Mouse (Mus musculus) left cerebral cortex, postnatal 10 days (tissue): ENCODE data around the gene Dcpp2. TPM values are rescaled to one million over a fixed set of nuclear protein-coding genes. Genes with fewer than 3 reads are reported as not detected.
"Not testable (repeated sequence)": the region's sequence is repeated elsewhere in the genome, so short reads cannot be mapped to it uniquely, and the experiment has no call there.

Experiments used
- DNase-seq, 2 experiments: peaks; one replicate each; pipeline ENCODE4 v3.0.0; 2021 to 2022; ENCODE audit warnings: low spot score in 2 of 2, mixed read lengths in 1 of 2; ENCODE audit errors: extremely low spot score in 1 of 2
- intact Hi-C: fragments of 180-260 bp; cut with DNase I; formaldehyde crosslinking; loops from one replicate; pipeline ENCODE4 v1.15.1; 2025
- total RNA-seq, 2 experiments: library from RNA; stranded (reverse); gene quantifications; 2 replicates each; pipeline ENCODE4 v1.2.3; 2021

The Dcpp2 gene
- total RNA-seq, 2 experiments from 2014 or later: not detected

DNA sequence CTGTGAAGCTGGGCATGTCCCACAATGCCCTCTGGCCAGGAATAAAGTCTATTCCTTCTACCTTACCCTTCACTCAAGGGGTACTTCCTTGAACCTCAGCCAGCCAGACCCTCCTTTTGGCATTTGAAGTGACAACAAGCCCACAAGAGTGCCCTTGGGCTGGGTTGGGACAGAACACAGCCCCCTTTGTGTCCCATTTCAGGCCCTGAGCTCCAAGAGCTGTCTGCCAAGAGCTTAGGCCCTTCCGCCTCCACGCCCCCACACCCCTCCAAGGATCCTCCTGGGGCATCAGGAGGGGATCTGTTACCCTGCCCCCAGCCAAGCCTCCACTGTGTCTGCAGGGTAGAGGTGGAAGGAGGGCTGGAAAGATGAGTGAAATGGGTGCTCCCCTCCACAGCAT, 3.5 kb upstream of the Dcpp2 start:
- DNase-seq: peak in 1 of 2 experiments; percentile 46

GRCm38 (mm10) chr17:23917158-23917557, 36.5 kb downstream of the Dcpp2 start, which contains the start of gene Dcpp3:
Gene Dcpp3 (plus strand): TSS chr17:23917458.
- intact Hi-C loops: not testable (repeated sequence)

More for the DNA sequence above, 3.5 kb upstream of the Dcpp2 start:
- intact Hi-C loops: no loop called here

DNA sequence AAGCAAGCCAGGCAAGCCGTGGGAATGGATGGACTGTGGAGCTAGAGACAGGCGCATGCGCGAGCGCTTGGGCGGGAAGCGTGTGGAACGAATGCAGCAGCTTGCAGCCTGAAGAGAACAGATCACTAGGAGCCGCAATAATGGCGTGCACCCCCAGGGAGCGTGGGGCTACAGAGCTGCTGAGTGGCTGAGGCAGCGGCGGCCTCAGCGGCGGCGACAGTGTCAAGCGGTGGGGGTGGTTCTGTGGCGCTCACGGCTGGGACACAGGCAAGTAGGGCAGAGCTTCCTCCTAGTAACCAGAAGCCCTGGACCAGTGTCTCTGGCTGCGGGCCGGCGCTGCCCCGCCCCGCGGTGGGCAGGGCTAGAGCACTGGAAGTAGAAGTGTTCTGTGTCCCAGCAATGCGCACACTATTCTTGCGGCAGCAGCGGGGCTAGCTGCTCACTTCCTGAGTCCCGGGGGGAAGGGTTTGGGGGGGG, 43.9 kb downstream of the Dcpp2 start:
- intact Hi-C loops: loop anchor here (5.0 kb wide), 1 partner anchor 42 kb away; the partner anchor contains the start of genes Dcpp1 and Dcpp2
- DNase-seq: peak; percentile 79 to 93

More at GRCm38 (mm10) chr17:23917158-23917557, 36.5 kb downstream of the Dcpp2 start, which contains the start of gene Dcpp3:
- DNase-seq: not testable (repeated sequence)

DNA sequence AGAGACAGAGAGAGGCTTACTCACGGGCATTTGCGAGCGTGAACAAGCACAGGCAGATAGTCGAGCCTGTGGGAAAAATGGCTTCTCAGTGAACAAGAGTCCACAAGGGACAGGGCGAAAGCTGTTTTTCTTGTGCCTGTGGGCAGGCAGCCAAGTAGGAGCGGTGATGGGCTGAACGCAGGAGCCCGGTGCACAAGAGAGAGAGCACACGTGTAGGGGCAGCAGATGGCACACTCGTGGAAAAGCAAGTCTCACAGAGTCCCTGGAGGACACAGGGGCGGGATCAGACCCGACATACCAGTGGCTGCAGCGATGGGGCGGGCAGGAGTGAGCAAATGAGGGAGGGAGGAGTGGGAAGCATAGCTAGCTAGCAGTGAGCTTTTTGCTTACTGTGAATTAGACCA, 44.4 kb downstream of the Dcpp2 start:
- peak; percentile 41 to 87 for DNase-seq
- intact Hi-C loops: no loop called here

GRCm38 (mm10) chr17:23931157-23931556, 50.5 kb downstream of the Dcpp2 start:
- no peak for DNase-seq
- intact Hi-C loops: no loop called here

GRCm38 (mm10) chr17:23941372-23941771, 60.7 kb downstream of the Dcpp2 start, which contains the start of gene Sbp:
Gene Sbp (plus strand): TSS chr17:23941672.
- intact Hi-C loops: no loop called here

DNA sequence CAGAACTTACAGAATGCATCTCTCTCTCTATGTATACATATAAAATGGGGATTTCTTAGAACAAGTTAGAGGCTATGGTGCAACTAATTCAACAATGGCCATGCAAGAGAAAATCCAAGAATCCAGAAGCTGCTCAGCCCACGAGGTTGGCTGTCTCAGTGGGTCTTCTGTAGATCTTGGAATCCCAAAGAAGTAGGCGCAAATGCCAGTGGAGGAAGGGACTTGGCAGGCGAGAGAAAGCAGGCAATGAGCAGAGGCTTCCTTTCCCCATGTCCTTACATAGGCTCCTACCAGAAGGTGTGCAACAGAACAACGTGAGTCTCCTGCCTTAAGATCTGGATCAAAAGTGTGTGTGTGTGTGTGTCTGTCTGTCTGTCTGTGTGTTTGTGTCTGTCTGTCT, 66.8 kb downstream of the Dcpp2 start:
- not testable (repeated sequence) for DNase-seq

More at GRCm38 (mm10) chr17:23941372-23941771, 60.7 kb downstream of the Dcpp2 start, which contains the start of gene Sbp:
- no peak for DNase-seq

DNA sequence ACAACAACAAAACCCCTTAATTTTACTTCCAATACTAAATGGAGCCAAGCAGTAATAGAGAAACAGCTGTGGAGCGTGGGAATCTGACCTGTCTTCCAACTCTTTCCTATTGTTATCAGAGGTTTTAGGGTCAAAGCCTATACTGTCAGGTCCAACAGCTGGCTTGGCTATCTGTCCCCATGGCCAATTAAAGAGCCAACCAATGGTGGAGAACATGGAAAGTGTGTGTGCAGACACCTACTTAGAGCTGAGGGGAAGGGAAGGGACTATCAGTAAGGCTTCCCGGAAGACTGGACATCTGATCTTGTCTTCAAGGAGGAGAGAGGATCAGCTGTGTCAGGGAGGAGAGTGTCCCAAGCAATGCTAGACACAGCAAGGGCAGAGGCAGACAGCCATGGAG, 68.4 kb downstream of the Dcpp2 start:
- intact Hi-C loops: no loop called here

More for the DNA sequence above, 66.8 kb downstream of the Dcpp2 start:
- intact Hi-C loops: not testable (repeated sequence)

More for the DNA sequence above, 68.4 kb downstream of the Dcpp2 start:
- no peak for DNase-seq

Other genes with a start within 250 kb of the Dcpp2 start
- gene Mmp25, start 235.6 kb upstream of the Dcpp2 start, total RNA-seq: 1 to 10 TPM; 1.1 to 1.5 TPM
- gene Bicdl2, start 220.4 kb upstream of the Dcpp2 start, total RNA-seq: not detected
- gene Hcfc1r1, start 207.3 kb upstream of the Dcpp2 start, total RNA-seq: 100 to 1,000 TPM; 149 to 154 TPM
- gene Thoc6, start 207.0 kb upstream of the Dcpp2 start, total RNA-seq: 1 to 10 TPM; 8.7 to 9.9 TPM
- gene Tnfrsf12a, start 203.4 kb upstream of the Dcpp2 start, total RNA-seq: 1 to 10 TPM; 3.3 to 4.1 TPM
- not detected for gene Cldn6, start 201.6 kb upstream of the Dcpp2 start, total RNA-seq
- gene Cldn9, start 196.9 kb upstream of the Dcpp2 start, total RNA-seq: not detected
- gene 1520401A03Rik, start 158.1 kb upstream of the Dcpp2 start, total RNA-seq: under 1 TPM; 0.11 to 0.61 TPM
- 1 to 10 TPM; 6.5 to 7.2 TPM for gene Pkmyt1, start 154.5 kb upstream of the Dcpp2 start, total RNA-seq
- gene Paqr4, start 140.0 kb upstream of the Dcpp2 start, total RNA-seq: 10 to 100 TPM; 55.8 to 57.7 TPM
- under 1 TPM in 1 of 2 experiments, not detected in 1; 0.36 TPM for gene Kremen2, start 135.0 kb upstream of the Dcpp2 start, total RNA-seq
- gene Flywch1, start 109.3 kb upstream of the Dcpp2 start, total RNA-seq: 100 to 1,000 TPM; 125 to 133 TPM
- gene Flywch2, start 94.8 kb upstream of the Dcpp2 start, total RNA-seq: 10 to 100 TPM; 26.9 to 32.1 TPM
- 100 to 1,000 TPM; 555 to 572 TPM for gene Srrm2, start 90.3 kb upstream of the Dcpp2 start, total RNA-seq
- 100 to 1,000 TPM; 389 to 390 TPM for gene Elob, start 51.7 kb upstream of the Dcpp2 start, total RNA-seq
- gene Prss33, start 44.8 kb upstream of the Dcpp2 start, total RNA-seq: not detected
- not detected for gene Prss32, start 37.0 kb upstream of the Dcpp2 start, total RNA-seq
- gene Prss41, start 36.7 kb upstream of the Dcpp2 start, total RNA-seq: 1 to 10 TPM; 1.9 to 2.8 TPM
- gene Prss21, start 12.8 kb upstream of the Dcpp2 start, total RNA-seq: not detected
- not detected for gene Dcpp1, start within 50 bp of the Dcpp2 start, total RNA-seq
- not detected for gene Dcpp3, start 36.6 kb downstream of the Dcpp2 start, total RNA-seq
- not detected for gene Sbp, start 60.8 kb downstream of the Dcpp2 start, total RNA-seq
- not detected for gene Sbpl, start 74.4 kb downstream of the Dcpp2 start, total RNA-seq
- under 1 TPM in 1 of 2 experiments, not detected in 1; 0.30 TPM for gene Prss30, start 99.7 kb downstream of the Dcpp2 start, total RNA-seq
- gene Prss22, start 117.2 kb downstream of the Dcpp2 start, total RNA-seq: under 1 TPM; 0.53 to 0.69 TPM
- gene Prss27, start 157.3 kb downstream of the Dcpp2 start, total RNA-seq: not detected
- gene Kctd5, start 192.6 kb downstream of the Dcpp2 start, total RNA-seq: 10 to 100 TPM; 51.9 to 56.8 TPM